Mouse (Mus musculus) B cell, adult 62 days (primary cell): ENCODE measurements around the gene P2ry13. TPM values are rescaled to one million over a fixed set of nuclear protein-coding genes. Genes with fewer than 3 reads are reported as not detected.

ENCODE experiments used
- total RNA-seq: library from RNA; stranded (reverse); gene quantifications from 4 replicates; pipeline ENCODE4 v1.2.4, GENCODE M21; 2023

The P2ry13 gene
- total RNA-seq, result 0.67 to 2.1 TPM (median 1.6 TPM) in 4 replicates

DNA sequence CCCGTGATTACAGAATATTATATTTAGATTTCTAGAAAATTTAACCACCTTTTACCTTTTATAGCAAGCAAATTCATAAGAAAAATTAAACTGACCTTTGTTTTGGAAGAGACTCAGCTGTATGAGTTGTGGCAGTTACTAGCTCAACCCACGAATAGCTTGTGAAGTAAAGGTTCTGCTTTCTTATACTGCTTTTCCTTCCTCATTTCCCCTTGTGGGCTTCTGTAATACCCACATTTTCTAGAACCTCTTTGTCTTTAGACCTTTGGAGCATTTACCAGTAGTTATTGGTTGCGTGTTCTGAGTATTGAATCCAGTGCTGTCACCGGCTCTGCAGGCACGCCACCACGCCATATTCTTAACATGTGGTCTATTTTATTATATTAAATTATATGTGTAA lies at the start of gene P2ry13:
Gene P2ry13 (minus strand): TSS at position 156 of the 400 bp plus-strand sequence.

DNA sequence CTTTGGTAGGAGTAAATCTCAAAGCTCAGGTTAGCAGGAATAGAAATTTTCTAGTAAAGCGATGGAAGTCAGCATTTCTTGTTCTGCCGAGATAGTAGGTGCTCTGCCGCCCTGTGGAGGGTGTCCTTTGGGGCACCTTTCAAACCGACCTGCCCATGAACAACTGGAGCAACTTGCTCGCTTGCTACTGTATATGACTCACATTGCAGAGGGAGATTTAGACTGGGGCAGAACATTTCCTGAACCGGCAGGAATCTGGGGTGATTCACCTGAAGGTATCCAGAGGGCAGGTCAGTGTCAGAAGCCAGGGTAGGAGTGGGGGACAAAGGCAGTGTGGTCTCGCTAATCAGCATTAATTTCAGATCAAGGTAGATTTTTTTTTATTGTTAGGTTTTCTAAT lies 15.7 kb downstream of the P2ry13 start, which contains the start of gene Gpr87:
Gene Gpr87 (minus strand): TSS at position 167 of the 400 bp plus-strand sequence.

Other genes starting within 250 kb of the P2ry13 start
- 0.42 to 1.5 TPM (median 1.0 TPM) in 4 replicates for gene Med12l, start 205.1 kb downstream of the P2ry13 start, total RNA-seq
- 72.9 to 82.2 TPM (median 78.8 TPM) in 4 replicates for gene Gpr171, start 109.1 kb downstream of the P2ry13 start, total RNA-seq
- 0.86 to 1.1 TPM (median 1.0 TPM) in 3 of 4 replicates, not detected in the other for gene P2ry14, start 57.3 kb downstream of the P2ry13 start, total RNA-seq
- not detected in 4 replicates for gene Gpr87, start 15.8 kb downstream of the P2ry13 start, total RNA-seq
- 0.60 to 2.9 TPM (median 2.2 TPM) in 4 replicates for gene P2ry12, start 52.0 kb upstream of the P2ry13 start, total RNA-seq
- gene Igsf10, start 133.5 kb upstream of the P2ry13 start, total RNA-seq, result not detected in 4 replicates